Mouse (Mus musculus) olfactory bulb, adult 2 months (tissue): ENCODE results near the gene Atp8b2.

ENCODE experiments used
- CTCF ChIP-seq: fragments of 200-500 bp; IDR thresholded peaks from 2 replicates; pipeline ENCODE4 v1.5.1; 2012; ENCODE audit warnings: low read depth, mild to moderate bottlenecking, low read length, moderate library complexity; ENCODE audit not compliant: insufficient read depth
- POLR2A ChIP-seq: fragments of 200-500 bp; IDR thresholded peaks from 2 replicates; pipeline ENCODE4 v1.6.1; 2012; ENCODE audit warnings: mild to moderate bottlenecking, low read depth, low read length, moderate library complexity; ENCODE audit not compliant: insufficient read depth

GRCm38 (mm10) chr3:89982426-89982825 lies 19.1 kb upstream of the Atp8b2 start:
- no peak for TF ChIP-seq CTCF
- no peak for TF ChIP-seq POLR2A
